Mouse (Mus musculus): Measurements from ENCODE around the gene B3galt6.

B3galt6 gene

GRCm38 (mm10) chr4:155992241-155992905 lies at the start of gene B3galt6, which contains the start of gene Sdf4:
Gene B3galt6 (minus strand): TSS chr4:155992649.
Gene Sdf4 (plus strand): TSS chr4:155992872.
- peak; percentile 91 for DNase-seq (ENCODE audit: low spot score)

- peak; percentile 13 for DNase-seq (ENCODE audit: low spot score)
Observed at GRCm38 (mm10) chr4:156034901-156035300, 42.5 kb upstream of the B3galt6 start.

DNA sequence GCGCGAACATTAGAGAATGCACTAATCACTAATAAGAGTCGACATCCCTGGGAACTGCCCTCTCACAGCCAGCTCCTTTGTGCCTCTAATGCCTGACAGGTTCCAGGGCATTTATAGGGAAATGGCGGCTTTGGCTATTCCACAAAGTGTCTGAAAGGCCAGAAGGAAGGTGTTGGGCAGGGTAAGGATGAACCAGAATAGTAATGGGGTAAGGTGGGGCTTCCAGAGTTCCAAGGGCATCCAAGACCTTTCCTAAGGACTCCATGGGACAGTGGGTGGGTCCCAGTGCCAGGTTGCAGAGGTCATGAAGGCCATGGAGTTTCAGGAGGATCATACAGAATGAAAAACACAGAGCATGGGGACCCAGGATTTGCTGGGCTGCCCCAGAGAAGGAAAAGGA lies 41.9 kb upstream of the B3galt6 start:
- DNase-seq (ENCODE audit: low spot score) = peak; percentile 5

- DNase-seq (ENCODE audit: low spot score) = peak; percentile 72
Observed at GRCm38 (mm10) chr4:156033476-156034119, 41.1 kb upstream of the B3galt6 start.

- DNase-seq (ENCODE audit: low spot score) = no peak
Observed at GRCm38 (mm10) chr4:156032856-156033255, 40.4 kb upstream of the B3galt6 start.

DNA sequence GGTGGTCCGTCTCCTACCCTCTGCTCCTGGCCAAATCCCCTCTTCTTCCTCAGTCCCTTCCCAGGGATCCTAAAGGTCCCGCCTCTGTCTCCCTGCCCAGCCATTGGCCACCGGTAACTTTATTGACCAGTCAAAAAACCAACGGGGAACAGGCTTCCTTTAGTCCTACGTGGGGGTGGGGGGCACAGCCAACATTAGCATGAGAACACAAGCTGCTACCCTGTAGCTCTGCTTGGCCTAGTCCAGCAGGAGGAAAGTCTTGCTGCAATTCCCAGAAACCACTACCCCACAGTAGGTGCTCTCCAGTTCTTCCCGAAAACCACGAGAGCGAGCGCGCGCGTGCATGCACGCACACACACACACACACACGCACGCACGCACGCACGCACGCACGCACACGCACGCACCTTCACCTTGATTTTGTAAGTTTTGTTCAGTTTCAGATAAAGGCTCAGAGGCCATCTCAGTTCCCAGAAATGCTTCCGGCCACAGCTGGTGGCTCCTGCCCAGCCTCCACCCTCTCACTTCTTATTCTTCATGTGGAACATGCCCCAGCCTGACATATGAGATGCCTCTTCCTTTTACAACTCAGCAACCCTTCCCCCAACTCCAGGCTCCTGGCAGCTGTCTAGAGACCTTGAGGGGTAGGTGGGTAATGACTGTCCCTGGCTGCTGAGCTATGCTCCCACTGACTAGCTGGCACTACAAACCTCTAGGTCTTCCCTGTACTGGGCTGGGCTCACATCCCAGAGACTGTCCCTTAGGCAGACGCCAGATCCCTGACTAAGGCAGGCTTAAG lies 39.3 kb upstream of the B3galt6 start:
- DNase-seq (ENCODE audit: low spot score) = peak; percentile 85

- DNase-seq (ENCODE audit: low spot score) = no peak
Observed at GRCm38 (mm10) chr4:156031255-156031592, 38.8 kb upstream of the B3galt6 start.

GRCm38 (mm10) chr4:156030651-156031118 lies 38.2 kb upstream of the B3galt6 start:
- peak; percentile 2 for DNase-seq (ENCODE audit: low spot score)

DNA sequence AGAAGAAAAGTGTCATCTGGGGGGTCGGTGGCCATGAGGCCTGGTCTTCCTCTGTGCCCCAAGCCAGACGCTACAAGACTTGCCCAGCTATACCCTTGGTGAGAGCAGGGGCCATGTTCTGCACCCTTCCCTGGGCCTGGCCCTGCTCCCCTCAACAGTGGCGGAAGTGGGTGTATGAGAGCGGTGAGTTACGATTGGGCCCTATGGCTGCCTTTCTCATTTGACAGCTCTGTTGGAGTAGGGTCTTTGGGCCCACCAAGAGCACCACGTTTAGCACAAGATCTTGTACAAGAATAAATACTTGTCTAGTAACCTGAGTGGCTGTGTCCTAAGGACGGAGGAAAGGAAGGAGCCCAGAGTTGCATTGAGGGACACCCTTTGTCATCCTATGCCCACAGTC lies 36.1 kb upstream of the B3galt6 start:
- DNase-seq (ENCODE audit: low spot score) = no peak

DNA sequence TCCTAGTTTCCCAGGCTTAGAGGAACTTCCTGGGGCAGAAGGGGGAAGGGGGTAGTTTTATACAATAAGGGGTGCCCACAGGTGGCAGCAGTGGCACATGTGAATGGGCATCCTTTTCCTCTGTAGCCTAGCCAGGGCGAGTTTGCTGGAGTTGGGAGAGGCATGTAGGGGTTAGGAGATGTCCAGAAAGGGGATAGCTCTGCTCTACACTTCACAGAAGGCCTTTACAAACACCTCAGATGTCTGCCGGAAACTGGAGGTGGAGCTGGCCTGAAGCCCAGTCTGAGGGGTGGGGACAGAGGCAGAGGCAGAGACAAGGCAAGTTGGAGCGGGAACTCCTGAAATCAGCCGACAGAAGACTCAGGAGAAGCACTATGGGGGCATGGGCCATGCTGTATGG lies 33.6 kb upstream of the B3galt6 start, which contains the start of gene Tnfrsf18:
Gene Tnfrsf18 (plus strand): TSS at position 152 of the 400 bp plus-strand sequence.
- no peak for DNase-seq (ENCODE audit: low spot score)

GRCm38 (mm10) chr4:156024184-156024583 lies 31.7 kb upstream of the B3galt6 start:
- no peak for DNase-seq (ENCODE audit: low spot score)

DNA sequence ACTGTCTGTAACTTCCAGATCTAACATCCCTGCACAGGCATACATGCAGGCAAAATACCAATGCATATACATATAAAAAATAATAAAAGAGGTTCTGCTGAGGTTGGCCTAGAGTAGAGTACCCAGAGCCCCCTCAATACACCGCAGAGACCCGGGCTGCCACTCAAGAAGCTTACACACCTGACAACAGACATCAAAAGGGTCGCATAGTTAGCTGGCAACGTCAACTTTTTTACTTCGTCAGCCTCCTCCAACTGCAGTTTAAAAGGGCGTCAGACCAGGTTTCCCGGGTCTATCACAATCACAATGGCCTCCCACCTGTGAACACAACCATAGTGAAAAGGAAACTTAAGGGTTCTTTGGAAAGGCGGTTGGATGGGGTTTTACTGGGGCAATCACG lies 31.1 kb upstream of the B3galt6 start:
- no peak for DNase-seq (ENCODE audit: low spot score)

DNA sequence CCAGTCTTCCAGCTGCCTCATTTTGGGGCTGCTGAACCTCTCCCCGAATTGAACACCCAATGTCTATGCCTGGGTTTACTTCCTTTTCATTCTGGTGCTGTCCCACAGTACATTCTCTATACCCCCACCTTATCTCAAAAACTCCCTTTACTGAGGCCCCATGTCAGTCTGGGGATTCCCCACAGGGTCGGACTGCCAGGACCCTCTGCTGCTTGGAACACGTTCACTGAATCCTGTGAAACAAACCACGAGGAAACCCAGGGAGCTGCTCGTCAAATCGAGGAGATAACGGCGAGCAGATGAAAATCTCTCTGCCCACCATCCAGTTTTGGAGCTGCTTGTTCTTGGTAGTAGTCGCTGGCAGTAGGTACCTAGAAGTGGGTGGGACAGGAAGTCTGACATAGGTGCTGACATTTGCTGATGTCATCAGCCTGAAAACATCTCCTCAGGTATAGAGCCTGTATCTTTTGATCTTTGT lies 29.5 kb upstream of the B3galt6 start:
- no peak for DNase-seq (ENCODE audit: low spot score)

DNA sequence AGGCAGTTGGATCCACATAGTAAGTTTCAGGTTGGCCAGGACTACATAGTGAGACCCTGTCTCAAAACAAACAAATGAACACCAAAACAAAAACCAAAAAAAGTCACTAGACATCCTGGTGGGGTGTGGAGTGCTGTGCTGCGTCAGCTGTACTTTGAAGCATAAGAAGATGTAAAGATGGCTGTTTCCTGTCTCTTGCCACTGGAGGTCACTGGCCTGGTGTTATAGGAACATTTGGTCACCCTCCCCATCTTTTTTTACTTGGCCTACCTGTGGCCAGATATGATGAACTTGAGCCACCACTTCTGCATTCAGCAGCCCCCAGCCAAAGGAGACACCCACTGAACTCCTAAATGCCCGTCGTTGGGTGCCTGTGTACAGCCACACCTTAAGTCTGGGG lies 28.9 kb upstream of the B3galt6 start:
- DNase-seq (ENCODE audit: low spot score) = no peak

GRCm38 (mm10) chr4:156019771-156020170 lies 27.3 kb upstream of the B3galt6 start:
- DNase-seq (ENCODE audit: low spot score) = no peak

GRCm38 (mm10) chr4:156014436-156014835 lies 22.0 kb upstream of the B3galt6 start:
- DNase-seq (ENCODE audit: low spot score) = no peak

- DNase-seq (ENCODE audit: low spot score) = no peak
Observed at GRCm38 (mm10) chr4:156013637-156014036, 21.2 kb upstream of the B3galt6 start, which contains the start of gene Tnfrsf4. Gene Tnfrsf4 (plus strand): TSS chr4:156013843.

DNA sequence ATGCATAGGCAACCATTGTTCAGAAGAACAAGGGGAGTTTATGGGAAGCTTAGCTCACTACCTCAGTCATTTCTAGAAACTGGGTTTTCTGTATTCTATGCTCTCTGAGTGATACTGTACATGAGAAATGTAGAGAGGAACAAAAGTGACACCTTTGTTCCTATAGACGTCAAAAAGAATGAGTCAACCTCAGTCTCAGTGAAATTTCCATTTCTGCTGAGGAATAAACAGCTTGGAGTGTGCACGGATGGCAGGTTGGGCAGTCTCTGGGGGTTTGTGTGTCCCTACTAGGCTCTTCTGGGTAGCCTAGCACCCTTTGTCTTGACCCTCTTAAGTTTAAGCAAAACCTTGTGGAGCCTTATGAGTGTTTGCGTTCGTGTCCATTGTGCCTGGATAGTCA lies 15.9 kb upstream of the B3galt6 start:
- DNase-seq (ENCODE audit: low spot score) = no peak

DNA sequence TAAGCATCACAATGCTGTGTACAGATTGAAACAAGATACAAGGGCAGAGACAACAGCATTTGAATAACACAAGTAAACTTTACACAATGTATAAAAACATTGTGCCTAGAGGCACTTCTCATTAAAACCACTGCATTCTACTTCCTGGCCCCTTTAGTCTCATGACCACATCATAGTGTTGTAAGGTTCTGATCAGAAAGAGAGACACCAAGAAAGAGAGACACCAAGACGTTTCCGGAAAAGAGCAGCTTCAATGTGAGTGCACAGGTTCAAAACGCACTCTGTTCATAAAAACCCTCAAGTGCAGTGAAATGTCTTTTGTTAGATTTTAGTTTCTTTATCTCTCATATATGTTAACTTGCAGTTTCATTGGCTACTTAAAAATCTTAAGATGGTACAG lies 11.7 kb upstream of the B3galt6 start:
- DNase-seq (ENCODE audit: low spot score) = no peak

- DNase-seq (ENCODE audit: low spot score) = no peak
Observed at GRCm38 (mm10) chr4:155993606-155994005, 1.2 kb upstream of the B3galt6 start.

- DNase-seq (ENCODE audit: low spot score) = peak; percentile 97
Observed at GRCm38 (mm10) chr4:155992906-155993547, 578 bp upstream of the B3galt6 start.

DNA sequence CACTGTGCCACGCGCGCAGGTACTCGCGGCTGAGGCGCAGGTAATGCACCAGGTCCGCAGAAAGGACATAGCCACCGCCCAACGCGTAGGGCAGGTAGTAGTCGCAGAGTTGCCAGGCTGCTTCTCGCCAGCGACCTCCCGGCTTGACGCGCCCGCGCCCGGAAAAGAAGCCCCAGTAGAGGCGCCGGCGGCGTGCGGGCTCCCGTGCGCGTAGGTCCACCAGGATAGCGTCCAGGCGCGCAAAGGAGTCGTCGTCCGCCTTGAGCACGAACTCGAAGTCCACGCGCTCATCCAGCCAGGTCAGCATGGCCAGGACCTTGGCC lies 580 bp downstream of the B3galt6 start:
- no peak for DNase-seq (ENCODE audit: low spot score)
